Mouse (Mus musculus) spleen, postnatal 4 days (tissue): ENCODE measurements at regions not wholly inside any gene's neighbourhood (a gene's known extent, or its start where the extent isn't known, plus 50 kb on each side); places are given as distances from the start of the nearest gene placed in this dataset.

Experiments
- DNase-seq, 2 experiments: peaks; one replicate each; pipeline ENCODE4 v3.0.0; 2022; ENCODE audit warnings: low spot score in 2 of 2

DNA sequence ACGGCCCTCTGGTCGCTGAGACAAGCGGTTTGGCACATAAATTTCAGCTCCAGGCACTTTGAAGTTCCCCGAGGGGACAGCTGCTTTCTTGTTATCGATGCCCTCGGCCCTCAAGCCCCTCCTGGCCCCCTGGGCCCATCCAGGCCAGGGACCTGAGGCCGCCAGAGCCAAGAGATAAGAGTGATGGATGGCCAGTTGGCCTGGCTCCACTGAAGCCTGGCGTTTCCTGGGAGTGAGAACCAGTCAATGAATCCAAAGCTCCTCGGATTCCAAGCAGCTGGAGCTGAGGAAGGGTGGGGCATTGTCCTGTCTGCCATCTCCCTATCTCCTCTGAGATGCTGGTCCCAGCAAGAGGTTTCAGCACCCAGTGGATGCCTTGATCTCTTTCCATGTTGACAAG, 71.6 kb upstream of the Hand1 start:
- no peak for DNase-seq

DNA sequence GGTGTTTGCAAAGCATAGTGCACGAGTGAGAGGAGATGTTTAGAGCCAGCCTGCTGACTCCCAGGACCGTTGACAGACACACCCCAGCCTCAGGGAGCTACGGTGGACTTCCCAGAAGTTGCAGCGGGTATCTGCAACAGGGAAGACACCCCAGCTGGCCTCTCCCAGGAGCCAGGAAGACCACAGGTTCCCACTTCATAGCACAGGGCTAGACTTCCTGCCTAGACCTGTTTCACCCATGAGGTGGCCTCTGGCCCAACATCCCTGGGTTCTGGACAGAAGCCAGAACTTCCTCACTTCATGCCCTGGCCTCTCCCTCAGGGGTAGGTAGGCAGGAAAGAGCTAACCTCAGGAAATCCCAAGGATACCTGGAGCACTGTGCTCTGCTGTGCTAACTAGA, 66.7 kb upstream of the Hand1 start:
- no peak for DNase-seq

DNA sequence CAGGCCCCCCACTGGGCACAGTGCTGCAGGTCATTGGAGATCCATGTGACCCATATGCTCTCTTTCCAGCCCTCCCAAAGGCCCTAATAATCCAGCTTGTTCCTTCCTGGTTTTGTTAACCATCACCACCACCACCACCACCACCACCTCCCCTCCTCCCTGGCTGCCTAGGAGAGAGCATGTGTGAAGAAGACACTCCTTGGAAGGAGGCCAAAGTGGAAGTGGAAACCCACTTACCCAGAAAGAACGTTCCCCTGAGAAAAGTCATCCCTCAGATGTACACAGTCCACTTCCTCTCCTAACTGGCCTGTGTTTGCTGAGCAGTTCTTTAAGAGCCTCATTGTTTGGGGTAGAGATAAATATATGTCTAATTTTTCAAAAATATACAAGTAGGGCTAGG, 62.9 kb upstream of the Hand1 start:
- no peak for DNase-seq

DNA sequence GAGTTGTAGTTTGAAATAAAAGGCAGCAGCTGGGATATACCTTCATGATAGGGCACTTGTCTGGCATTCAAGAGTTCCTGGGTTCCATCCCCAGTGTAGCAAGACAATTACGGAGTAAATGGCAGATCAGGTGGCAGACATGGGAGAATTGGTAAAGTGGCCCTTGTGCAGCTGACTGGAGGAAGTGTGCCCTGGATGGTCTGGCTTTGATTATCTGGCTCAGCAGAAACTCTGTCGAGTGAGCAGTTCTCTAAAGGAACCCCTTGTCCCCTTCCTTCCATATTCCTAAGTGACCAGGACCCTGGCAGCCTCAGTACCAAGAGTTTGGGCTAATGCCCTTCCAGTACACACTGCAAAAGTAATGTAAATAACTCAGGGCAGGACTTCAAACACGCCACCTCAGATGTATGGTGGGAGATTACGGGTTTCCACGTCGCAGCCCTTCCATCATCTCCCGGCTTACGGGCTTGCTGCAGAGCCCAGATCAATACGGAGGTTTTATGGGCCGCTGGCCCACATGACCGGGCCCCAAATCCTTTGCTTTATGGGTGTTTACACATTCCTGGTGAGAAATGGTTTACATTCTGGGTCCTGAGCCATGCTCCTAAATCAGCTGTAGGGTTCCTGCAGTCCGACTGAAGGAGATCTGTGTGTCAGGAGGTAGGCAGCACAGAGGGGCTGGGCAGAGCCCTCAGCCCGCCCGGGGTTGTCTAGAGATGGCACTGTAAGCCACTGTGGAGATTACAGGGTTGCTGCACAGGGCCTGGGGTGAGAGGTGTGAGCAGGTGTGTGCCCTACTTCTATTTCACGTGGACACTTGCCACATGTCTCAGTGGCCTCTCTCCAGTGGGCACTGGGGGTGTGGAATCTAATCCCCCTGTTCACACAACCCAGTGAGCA, 50.4 kb upstream of the Hand1 start:
- DNase-seq = peak in 1 of 2 experiments; percentile 51
